Mouse (Mus musculus) c-Kit-positive CD71-positive TER-119-positive erythroid progenitor cells, embryonic 14.5 days (primary cell): ENCODE measurements around the gene Olfr1477.
"Not testable (repeated sequence)": the region's sequence is repeated elsewhere in the genome, so short reads cannot be mapped to it uniquely, and the experiment has no call there.

Source experiments
- DNase-seq: peaks from one replicate; pipeline ENCODE4 v3.0.0-alpha.2; 2013; ENCODE audit warnings: low spot score

Gene Olfr1477

DNA sequence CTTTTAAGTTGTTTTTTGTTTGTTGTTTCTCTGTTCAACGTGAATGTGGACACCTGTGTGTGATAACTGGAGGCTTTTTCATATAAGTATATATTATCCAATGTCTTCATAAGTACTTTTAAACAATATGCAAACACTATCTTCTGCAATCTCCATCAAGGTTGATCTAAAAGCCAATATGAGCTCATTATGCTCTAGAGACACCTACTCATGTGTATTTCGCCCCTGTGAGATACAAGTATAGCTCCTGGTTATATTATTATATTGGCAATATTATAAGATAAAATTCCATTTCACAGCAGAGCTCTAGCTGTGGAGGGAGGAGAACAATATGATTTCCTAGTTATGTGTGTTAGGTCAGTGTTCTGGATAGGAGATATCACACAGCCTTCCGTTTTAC is at the start of gene Olfr1477:
Gene Olfr1477, plus strand, starts transcription at position 301 of the 400 bp plus-strand sequence.
- no peak for DNase-seq

GRCm38 (mm10) chr19:13455986-13456385 is 44.4 kb upstream of the Olfr1477 start, which contains the start of gene Olfr1472:
Gene Olfr1472, minus strand, starts transcription at chr19:13456086.
- DNase-seq: no peak

GRCm38 (mm10) chr19:13469265-13469664 is 31.1 kb upstream of the Olfr1477 start, which contains the start of gene Olfr1474:
Gene Olfr1474, plus strand, starts transcription at chr19:13469565.
- DNase-seq: not testable (repeated sequence)

DNA sequence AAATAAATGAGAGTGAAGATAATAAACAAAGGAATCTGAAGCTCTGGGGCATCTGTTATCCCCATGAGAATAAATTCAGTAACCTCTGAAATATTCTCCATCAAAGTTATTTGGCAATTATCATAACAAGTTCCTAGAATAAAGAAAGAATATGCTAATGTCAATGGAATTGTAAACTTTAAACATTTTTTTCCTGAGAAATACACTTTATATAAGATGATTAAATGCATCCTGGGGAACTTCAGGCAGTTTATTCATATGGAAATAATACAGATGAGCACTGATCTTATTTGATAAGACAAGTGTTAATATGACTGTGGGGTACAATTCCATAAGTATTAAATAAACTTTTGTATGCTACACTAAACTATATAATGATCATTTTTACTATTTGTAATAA is 20.2 kb upstream of the Olfr1477 start, which contains the start of gene Olfr1475:
Gene Olfr1475, minus strand, starts transcription at position 101 of the 400 bp plus-strand sequence.
- no peak for DNase-seq

- DNase-seq: no peak
These were observed 27.3 kb downstream of the Olfr1477 start, which contains the start of gene Olfr1480 for GRCm38 (mm10) chr19:13527613-13528012. Gene Olfr1480, plus strand, starts transcription at chr19:13527913.
